Mouse (Mus musculus) forebrain, embryonic 12.5 days (tissue): ENCODE measurements at regions not wholly inside any gene's neighbourhood (a gene's known extent, or its start where the extent isn't known, plus 50 kb on each side); places are given as distances from the start of the nearest gene placed in this dataset.
A peak's percentile ranks its signal among the peaks of the same experiment; 100 is the strongest.

Experiments used
- ATAC-seq: fragments of 200-750 bp; cut with Nextera tagmentation; 2 replicates; pipeline ENCODE4 v1.8.0; 2017; ENCODE audit warnings: moderate TSS enrichment; ENCODE audit not compliant: low FRiP score
- H3K27ac ChIP-seq: fragments of 300-500 bp; sonication (generic); 2 replicates; pipeline ENCODE4 v1.5.1; 2016; ENCODE audit warnings: mild to moderate bottlenecking
- H3K27me3 ChIP-seq: fragments of 300-500 bp; sonication (generic); 2 replicates; pipeline ENCODE4 v1.6.1; 2016; ENCODE audit warnings: mild to moderate bottlenecking
- H3K36me3 ChIP-seq: fragments of 300-500 bp; sonication (generic); replicated peaks from 2 replicates; pipeline ENCODE4 v1.6.1; 2016; ENCODE audit warnings: mild to moderate bottlenecking
- H3K4me1 ChIP-seq: fragments of 300-500 bp; sonication (generic); 2 replicates; pipeline ENCODE4 v1.6.1; 2016
- H3K4me2 ChIP-seq: fragments of 300-500 bp; sonication (generic); 2 replicates; pipeline ENCODE4 v1.6.1; 2016; ENCODE audit warnings: mild to moderate bottlenecking, moderate library complexity
- H3K4me3 ChIP-seq: fragments of 300-500 bp; sonication (generic); replicated peaks from 2 replicates; pipeline ENCODE4 v1.5.1; 2016; ENCODE audit warnings: mild to moderate bottlenecking
- H3K9ac ChIP-seq: fragments of 300-500 bp; sonication (generic); 2 replicates; pipeline ENCODE4 v1.6.1; 2016; ENCODE audit warnings: mild to moderate bottlenecking
- H3K9me3 ChIP-seq: fragments of 300-500 bp; sonication (generic); 2 replicates; pipeline ENCODE4 v1.6.1; 2016
- WGBS: fragments of 180-500 bp; shearing (Covaris S2); methylation state at CpG from one replicate; pipeline ENCODE4 v1.1.7; 2016; 5-methylcytosine and 5-hydroxymethylcytosine counted together

DNA sequence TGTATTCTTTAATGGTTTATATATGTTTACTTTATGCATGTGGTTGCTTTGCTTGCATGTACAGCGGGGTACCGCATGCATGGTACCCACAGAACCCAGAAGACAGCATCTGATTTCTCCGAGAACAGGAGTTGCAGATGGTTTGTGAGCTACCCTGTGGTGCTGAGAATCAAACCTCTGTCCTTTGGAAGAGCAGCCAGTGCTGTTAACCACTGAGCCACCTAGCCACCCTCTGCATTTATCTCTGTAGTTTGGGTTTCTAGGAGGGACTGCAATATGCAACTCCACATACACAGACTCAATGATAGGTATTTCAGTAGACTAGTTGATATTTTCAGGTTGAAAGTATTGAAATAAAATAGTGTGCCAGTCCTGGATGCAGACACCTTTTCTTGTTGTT lies 134.4 kb downstream of the Tex36 start:
- no peak overlapping the region for H3K4me3 ChIP-seq
- no peaks in the 10 kb centered on the region for H3K36me3 ChIP-seq
- no peak overlapping the region for H3K4me2 ChIP-seq
- H3K4me1 ChIP-seq, result peaks cover 3% of the 10 kb centered on the region; the same call in 1 of the 2 replicates
- ATAC-seq, result no peak
- 0 out of 2 replicates have a peak, but pooled peaks cover 5% of the 10 kb centered on the region for H3K9me3 ChIP-seq
- H3K27ac ChIP-seq, result no peak overlapping the region
- no peaks in the 10 kb centered on the region for H3K27me3 ChIP-seq
- 96% methylated on average over 3 of the region's 3 CpGs for WGBS
- no peak overlapping the region for H3K9ac ChIP-seq

- no peak for ATAC-seq
- H3K27ac ChIP-seq, result no peak overlapping the region
- 59% methylated on average over 7 of the region's 7 CpGs for WGBS
- peaks cover 9% of the 10 kb centered on the region for H3K4me1 ChIP-seq
- H3K9ac ChIP-seq, result no peak overlapping the region
- H3K36me3 ChIP-seq, result no peaks in the 10 kb centered on the region
- H3K9me3 ChIP-seq, result 0 out of 2 replicates have a peak, but pooled peaks cover 5% of the 10 kb centered on the region
- H3K27me3 ChIP-seq, result no peaks in the 10 kb centered on the region
- no peak overlapping the region for H3K4me3 ChIP-seq
- no peak overlapping the region for H3K4me2 ChIP-seq
Measured at GRCm38 (mm10) chr7:133459306-133459705, 142.7 kb downstream of the Tex36 start.

DNA sequence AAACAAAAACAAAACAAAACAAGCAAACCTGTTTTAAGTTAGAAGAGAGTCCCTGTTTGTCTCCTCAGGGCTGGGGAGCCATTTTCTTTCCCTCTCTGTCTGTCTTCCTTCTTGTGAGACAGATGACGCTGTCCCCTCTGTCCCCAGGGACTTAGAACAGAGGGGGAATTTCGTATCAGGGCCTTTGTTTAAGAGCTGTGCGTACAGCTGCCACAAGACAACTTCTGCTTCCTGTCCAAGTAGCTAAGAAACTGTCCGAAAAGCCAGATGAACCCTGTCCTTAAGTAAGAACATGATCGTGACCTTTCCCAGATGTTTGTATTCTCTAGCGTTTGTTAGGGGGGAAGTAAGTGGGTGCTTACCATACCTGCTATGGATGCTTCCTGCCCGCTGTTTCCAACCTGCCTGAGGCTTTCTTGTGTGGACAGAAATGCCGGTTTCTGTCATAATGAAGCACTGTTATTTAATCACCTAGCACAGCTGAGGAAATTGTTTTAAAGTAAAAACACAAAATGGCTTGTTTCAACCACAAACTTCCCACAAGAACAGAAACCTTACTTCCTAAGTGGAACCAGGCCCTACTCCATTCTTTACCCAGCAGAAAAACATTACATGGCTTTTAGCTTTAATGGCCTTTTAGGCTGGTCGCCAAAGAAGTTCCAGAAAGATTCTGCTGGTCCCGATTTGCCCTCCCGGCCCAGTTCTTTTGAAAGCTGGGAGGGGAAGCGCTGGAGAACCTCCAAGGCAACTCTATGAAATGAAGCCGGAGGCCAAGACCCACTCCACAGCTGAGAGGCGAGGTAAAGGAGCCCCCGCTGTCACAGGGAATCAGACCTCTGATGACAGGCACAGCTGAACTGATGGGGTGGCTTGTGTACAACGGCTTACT lies 144.3 kb downstream of the Tex36 start:
- Histone ChIP-seq H3K27me3 (no peaks in the 10 kb centered on the region), H3K27ac (0 out of 2 replicates have a peak overlapping the region, but pooled peaks have one; percentile 5), H3K4me2 (no peak overlapping the region), H3K4me1 (peaks cover 9% of the 10 kb centered on the region), H3K36me3 (no peaks in the 10 kb centered on the region), H3K9ac (no peak overlapping the region), H3K9me3 (no peaks in the 10 kb centered on the region), H3K4me3 (no peak overlapping the region)
- 68% methylated on average over 16 of the region's 16 CpGs for WGBS
- ATAC-seq, result no peak

DNA sequence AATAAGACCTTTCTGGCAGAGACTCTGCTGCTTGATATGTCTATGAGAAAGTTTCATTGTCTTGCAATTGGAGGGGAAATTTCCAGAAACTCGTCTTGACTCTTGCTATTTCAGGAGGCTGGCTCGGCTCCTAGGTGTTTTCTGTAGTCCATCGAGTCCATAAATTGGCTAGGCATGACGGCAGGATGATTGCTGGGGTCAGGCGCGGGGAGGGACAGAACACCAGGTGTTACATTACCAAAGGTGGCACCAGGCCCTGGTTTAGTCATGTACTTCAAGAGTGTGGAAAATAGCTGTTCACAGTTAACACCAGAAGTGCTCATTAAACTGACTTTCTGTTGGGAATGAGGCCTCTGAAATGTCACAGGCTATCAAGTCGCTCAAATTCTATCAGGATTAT lies 151.7 kb downstream of the Tex36 start:
- ATAC-seq, result no peak
- no peaks in the 10 kb centered on the region for H3K4me1 ChIP-seq
- 82% methylated on average over 7 of the region's 7 CpGs for WGBS
- H3K4me3 ChIP-seq, result no peak overlapping the region
- no peaks in the 10 kb centered on the region for H3K9me3 ChIP-seq
- H3K36me3 ChIP-seq, result no peaks in the 10 kb centered on the region
- no peaks in the 10 kb centered on the region for H3K27me3 ChIP-seq
- no peak overlapping the region for H3K4me2 ChIP-seq
- no peak overlapping the region for H3K9ac ChIP-seq
- no peak overlapping the region for H3K27ac ChIP-seq

DNA sequence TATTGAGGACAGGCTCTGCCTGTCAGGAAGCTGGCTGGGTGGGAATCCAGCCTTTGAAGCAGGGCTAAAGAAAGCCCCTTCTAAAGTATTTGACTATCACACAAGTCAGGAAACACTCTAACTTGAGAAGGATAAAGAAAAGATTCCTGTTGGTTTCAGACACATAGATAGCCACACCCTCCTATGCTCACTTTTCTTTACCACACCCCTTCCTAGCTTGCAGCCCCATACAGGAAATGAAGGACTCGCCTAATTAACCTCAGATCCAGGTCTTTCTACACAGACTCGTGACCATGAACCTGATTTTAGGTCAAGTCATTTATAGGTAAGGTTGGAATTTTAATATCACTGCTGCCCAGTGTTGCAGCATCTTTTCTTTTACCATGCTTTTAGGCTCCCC lies 154.9 kb downstream of the Tex36 start:
- peaks cover 3% of the 10 kb centered on the region; the same call in 1 of the 2 replicates for H3K27me3 ChIP-seq
- no peak overlapping the region for H3K4me3 ChIP-seq
- H3K4me1 ChIP-seq, result peaks cover 8% of the 10 kb centered on the region
- H3K9ac ChIP-seq, result no peak overlapping the region
- no peaks in the 10 kb centered on the region for H3K9me3 ChIP-seq
- H3K36me3 ChIP-seq, result no peaks in the 10 kb centered on the region
- 48% methylated on average over 2 of the region's 2 CpGs for WGBS
- no peak overlapping the region for H3K4me2 ChIP-seq
- no peak for ATAC-seq
- H3K27ac ChIP-seq, result no peak overlapping the region

DNA sequence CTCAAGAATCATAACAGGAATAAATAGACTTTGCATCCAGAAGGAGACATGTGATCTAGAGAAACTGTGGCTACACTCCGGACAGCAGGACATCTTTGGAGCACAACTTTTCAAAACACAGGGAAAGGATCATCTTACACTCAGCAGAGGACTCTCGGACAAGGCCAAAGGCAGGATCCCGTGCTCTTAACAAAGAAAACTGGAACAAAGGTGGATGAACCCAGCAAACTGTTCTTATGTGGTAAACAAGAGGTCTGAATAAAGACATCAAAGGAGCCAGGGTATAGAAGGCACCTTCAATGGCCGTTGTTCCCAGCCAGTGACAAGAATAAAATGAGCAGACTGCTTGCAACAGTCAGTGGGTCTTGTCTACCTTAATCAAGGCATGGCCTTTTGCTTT lies 160.3 kb downstream of the Tex36 start:
- peaks cover 51% of the 10 kb centered on the region for H3K4me1 ChIP-seq
- no peaks in the 10 kb centered on the region for H3K9me3 ChIP-seq
- WGBS, result 7% methylated on average over 4 of the region's 4 CpGs
- no peaks in the 10 kb centered on the region for H3K36me3 ChIP-seq
- ATAC-seq, result 0 out of 2 replicates have a peak, but pooled peaks have one; percentile 1
- no peak overlapping the region for H3K4me3 ChIP-seq
- peak overlapping the region; percentile 29; the same call in 1 of the 2 replicates for H3K9ac ChIP-seq
- H3K27ac ChIP-seq, result peak overlapping the region; percentile 85
- H3K27me3 ChIP-seq, result peaks cover 6% of the 10 kb centered on the region; the same call in 1 of the 2 replicates
- H3K4me2 ChIP-seq, result peak overlapping the region; percentile 41

- H3K9ac ChIP-seq, result 0 out of 2 replicates have a peak overlapping the region, but pooled peaks have one; percentile 29
- peak overlapping the region; percentile 85 for H3K27ac ChIP-seq
- no peaks in the 10 kb centered on the region for H3K36me3 ChIP-seq
- peaks cover 52% of the 10 kb centered on the region for H3K4me1 ChIP-seq
- ATAC-seq, result peak; percentile 33; the same call in 1 of the 2 replicates
- H3K27me3 ChIP-seq, result peaks cover 6% of the 10 kb centered on the region; the same call in 1 of the 2 replicates
- WGBS, result 16% methylated on average over 6 of the region's 6 CpGs
- H3K4me3 ChIP-seq, result 0 out of 2 replicates have a peak overlapping the region, but pooled peaks have one; percentile 19
- H3K4me2 ChIP-seq, result peak overlapping the region; percentile 41
- no peaks in the 10 kb centered on the region for H3K9me3 ChIP-seq
Measured at GRCm38 (mm10) chr7:133441169-133441568, 160.8 kb downstream of the Tex36 start.

GRCm38 (mm10) chr7:133440711-133441110 lies 161.2 kb downstream of the Tex36 start:
- 12% methylated on average over 12 of the region's 12 CpGs for WGBS
- Histone ChIP-seq H3K9me3 (no peaks in the 10 kb centered on the region), H3K4me3 (0 out of 2 replicates have a peak overlapping the region, but pooled peaks have one; percentile 19), H3K27ac (peak overlapping the region; percentile 85), H3K4me1 (peaks cover 56% of the 10 kb centered on the region), H3K4me2 (peak overlapping the region; percentile 41), H3K9ac (0 out of 2 replicates have a peak overlapping the region, but pooled peaks have one; percentile 29), H3K27me3 (peaks cover 6% of the 10 kb centered on the region; the same call in 1 of the 2 replicates), H3K36me3 (no peaks in the 10 kb centered on the region)
- peak; percentile 90 for ATAC-seq

DNA sequence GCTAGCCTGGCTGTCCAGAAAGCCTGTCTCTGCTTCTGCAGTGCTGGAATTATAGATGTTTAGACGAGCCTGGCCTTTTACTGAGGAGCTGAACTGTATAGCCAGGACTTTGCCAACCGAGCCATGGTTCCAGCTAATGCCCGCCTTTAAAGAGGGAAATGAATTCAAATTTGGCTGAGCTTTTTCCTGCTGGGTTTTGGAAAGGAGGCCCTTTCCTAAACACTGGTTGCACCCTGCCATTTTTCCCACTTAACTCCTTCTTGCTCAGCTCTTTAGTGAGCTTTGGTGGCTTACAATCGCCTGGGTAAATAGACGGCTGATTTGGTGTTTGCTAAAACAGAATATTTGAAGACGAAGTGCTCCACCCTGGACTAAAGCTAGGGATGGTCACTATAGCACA lies 161.9 kb downstream of the Tex36 start:
- no peaks in the 10 kb centered on the region for H3K36me3 ChIP-seq
- peaks cover 6% of the 10 kb centered on the region; the same call in 1 of the 2 replicates for H3K27me3 ChIP-seq
- H3K4me3 ChIP-seq, result no peak overlapping the region
- H3K27ac ChIP-seq, result peak overlapping the region; percentile 85
- no peak overlapping the region for H3K4me2 ChIP-seq
- 25% methylated on average over 6 of the region's 6 CpGs for WGBS
- peaks cover 63% of the 10 kb centered on the region for H3K4me1 ChIP-seq
- no peak overlapping the region for H3K9ac ChIP-seq
- no peaks in the 10 kb centered on the region for H3K9me3 ChIP-seq
- ATAC-seq, result no peak; the same call in 1 of the 2 replicates

DNA sequence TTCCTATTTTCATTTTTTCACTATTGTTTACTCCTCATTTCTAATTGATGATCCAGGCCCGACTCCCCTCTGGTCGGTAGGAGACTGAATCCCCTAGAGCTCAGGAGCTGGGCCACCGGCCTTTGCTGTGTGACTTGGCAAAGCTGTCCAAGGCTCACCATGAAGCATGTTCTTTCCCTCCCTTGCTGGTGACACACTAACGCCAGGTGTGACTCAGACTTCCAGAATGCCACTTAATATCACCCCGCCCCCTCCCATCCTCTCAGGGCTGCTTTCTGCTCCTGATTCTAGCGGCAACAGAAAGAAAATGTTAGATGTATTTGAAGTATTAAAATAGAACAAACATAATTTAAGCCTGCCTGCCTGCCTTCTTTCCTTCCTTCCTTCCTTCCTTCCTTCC lies 163.3 kb downstream of the Tex36 start:
- WGBS, result 45% methylated on average over 6 of the region's 6 CpGs
- H3K9ac ChIP-seq, result no peak overlapping the region
- H3K36me3 ChIP-seq, result no peaks in the 10 kb centered on the region
- H3K9me3 ChIP-seq, result no peaks in the 10 kb centered on the region
- no peak overlapping the region for H3K27ac ChIP-seq
- ATAC-seq, result no peak
- peaks cover 64% of the 10 kb centered on the region for H3K4me1 ChIP-seq
- H3K27me3 ChIP-seq, result peaks cover 3% of the 10 kb centered on the region; the same call in 1 of the 2 replicates
- no peak overlapping the region for H3K4me3 ChIP-seq
- H3K4me2 ChIP-seq, result no peak overlapping the region

GRCm38 (mm10) chr7:133437866-133438265 lies 164.1 kb downstream of the Tex36 start:
- whole genome bisulfite sequencing, result 4% methylated on average over 7 of the region's 7 CpGs
- ATAC-seq, result no peak
- peak overlapping the region; percentile 57; the same call in 1 of the 2 replicates for H3K27ac ChIP-seq
- H3K4me3 ChIP-seq, result no peak overlapping the region
- peaks cover 3% of the 10 kb centered on the region; the same call in 1 of the 2 replicates for H3K27me3 ChIP-seq
- H3K36me3 ChIP-seq, result no peaks in the 10 kb centered on the region
- no peaks in the 10 kb centered on the region for H3K9me3 ChIP-seq
- peaks cover 63% of the 10 kb centered on the region for H3K4me1 ChIP-seq
- no peak overlapping the region for H3K9ac ChIP-seq
- no peak overlapping the region for H3K4me2 ChIP-seq

DNA sequence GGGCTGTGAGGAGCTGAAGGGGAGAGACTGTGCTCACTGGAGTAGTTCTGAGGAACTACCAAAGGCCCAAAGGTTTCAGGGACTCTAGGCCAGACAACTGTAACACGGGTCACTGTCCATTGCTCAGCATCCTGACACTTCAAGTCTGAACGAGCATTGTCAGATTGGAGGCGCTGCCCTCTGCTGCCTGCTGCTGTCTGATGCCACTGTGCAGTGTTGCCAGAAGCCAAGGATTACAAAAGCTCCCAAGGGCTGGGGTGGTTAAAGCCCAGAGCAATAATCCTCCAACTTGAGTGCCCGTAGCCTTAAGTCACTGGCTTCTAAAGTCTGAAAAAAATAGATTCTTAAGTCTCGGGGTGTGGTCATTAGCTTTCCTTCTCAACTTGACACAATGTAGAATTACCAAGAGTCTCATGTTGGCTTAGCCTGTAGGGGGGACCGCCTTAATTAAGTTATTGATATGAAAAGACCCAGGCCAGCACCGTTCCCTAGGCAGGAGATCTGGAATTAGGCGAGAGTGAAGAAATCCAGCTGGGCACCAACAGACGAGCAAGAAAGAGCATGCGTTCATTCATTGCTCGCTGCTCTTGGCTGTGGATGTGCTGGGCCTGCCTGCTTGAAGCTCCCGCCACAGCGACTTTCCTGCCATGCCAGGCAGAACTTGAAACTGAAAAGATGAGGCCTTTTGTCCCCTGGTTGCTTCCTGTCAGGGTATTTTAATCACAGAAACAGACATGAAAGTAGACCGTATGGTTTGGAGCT lies 166.2 kb downstream of the Tex36 start:
- Histone ChIP-seq H3K27me3 (peaks cover 3% of the 10 kb centered on the region; the same call in 1 of the 2 replicates), H3K9ac (no peak overlapping the region), H3K4me2 (no peak overlapping the region), H3K4me1 (peaks cover 43% of the 10 kb centered on the region), H3K27ac (no peak overlapping the region), H3K36me3 (no peaks in the 10 kb centered on the region), H3K9me3 (no peaks in the 10 kb centered on the region), H3K4me3 (no peak overlapping the region)
- ATAC-seq, result no peak
- 49% methylated on average over 14 of the region's 14 CpGs for WGBS
